Mouse (Mus musculus) heart, postnatal 14 days (tissue): ENCODE results near the gene Hdgfl3. TPM values are rescaled to one million over a fixed set of nuclear protein-coding genes. Genes with fewer than 3 reads are reported as not detected.
A peak's percentile ranks its signal among the peaks of the same experiment; 100 is the strongest.

Source experiments
- DNase-seq, 2 experiments: peaks; one replicate each; pipeline ENCODE4 v3.0.0; 2021 to 2022
- intact Hi-C: fragments of 180-260 bp; cut with DNase I; formaldehyde crosslinking; loops from one replicate; pipeline ENCODE4 v1.15.1; 2025
- total RNA-seq, 2 experiments: library from RNA; stranded (reverse); gene quantifications; 2 replicates each; pipeline ENCODE4 v1.2.3; 2021

Gene Hdgfl3
- total RNA-seq, 2 experiments from 2014 or later, result 8.3 to 9.5 TPM

DNA sequence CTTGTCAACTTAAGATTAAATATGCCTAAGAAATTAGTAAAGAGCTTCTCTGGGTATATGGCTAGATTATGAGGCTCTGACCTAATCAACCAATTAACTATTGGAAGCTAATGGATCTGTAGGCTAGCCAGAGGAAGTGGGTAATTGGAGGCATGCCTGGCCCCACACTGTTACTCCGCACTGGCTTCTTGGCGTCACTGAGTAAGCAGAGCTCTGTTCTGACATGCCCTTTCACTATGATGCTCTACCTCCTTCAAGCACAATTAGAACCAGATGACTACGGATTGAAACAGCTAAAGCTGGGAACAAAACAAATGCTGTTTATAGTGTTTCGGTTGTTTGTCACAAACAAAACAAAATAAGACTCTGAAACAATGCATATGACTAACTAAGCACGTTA lies 16.0 kb downstream of the Hdgfl3 start:
- DNase-seq, result no peak
- intact Hi-C loops, result no loop called here

DNA sequence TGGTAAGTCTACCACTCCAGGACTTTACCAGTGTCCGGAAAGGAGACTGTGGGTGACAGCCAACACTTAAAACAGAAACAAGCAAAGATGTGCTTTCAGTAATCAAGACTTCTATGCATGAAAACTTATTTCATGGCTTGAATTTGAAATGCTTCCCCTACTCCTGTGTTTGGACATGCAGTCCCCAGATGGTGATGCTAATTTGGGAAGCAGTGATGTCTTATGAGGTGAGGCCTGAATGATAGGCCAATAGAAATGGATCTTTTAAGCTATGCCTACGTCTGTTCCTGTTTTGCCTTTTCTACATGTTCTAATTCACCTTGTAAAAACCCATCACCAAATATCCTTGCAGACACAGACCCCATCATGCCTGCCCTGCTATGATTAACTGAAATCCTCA lies 29.3 kb downstream of the Hdgfl3 start:
- intact Hi-C loops, result no loop called here
- no peak for DNase-seq

DNA sequence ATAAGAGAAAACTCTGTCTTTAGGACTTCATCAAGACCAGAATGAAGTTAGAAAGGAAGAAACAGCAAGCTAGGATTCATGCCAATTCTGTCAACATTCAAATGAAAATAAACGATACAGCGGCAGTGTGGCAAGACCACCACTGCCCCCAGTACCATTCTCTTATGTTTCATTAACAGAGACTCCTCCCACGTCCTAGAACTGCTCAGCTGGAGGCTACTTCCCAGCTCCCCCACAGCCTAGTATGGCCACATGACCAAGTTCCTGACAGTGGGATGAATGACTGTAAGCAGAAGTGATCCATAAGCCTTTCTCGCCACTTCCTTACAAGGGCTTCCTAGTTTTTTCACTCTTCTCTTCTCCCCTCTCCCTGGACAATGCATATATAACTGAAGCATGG lies 30.2 kb downstream of the Hdgfl3 start:
- no peak for DNase-seq
- intact Hi-C loops, result no loop called here

DNA sequence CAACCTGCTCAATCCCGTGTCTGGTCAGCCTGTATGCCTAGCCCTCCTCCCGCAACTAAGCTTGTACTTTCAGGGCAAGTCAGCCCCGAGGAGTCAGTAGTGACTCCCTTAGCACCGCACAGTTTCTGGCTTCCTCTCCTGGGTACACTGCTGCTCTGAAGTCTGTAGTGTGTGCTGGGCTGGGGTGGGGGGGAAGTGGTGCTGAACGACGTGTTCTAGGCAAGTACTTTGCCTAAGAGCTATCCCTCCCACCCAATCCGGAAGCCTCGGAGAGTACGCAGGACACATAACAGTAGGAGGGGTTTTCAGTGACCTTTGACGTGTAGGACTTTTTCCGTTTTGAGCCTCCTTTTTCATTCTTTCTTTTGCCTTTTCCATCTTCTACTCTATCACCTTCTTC lies 34.9 kb downstream of the Hdgfl3 start:
- intact Hi-C loops, result no loop called here
- no peak for DNase-seq

DNA sequence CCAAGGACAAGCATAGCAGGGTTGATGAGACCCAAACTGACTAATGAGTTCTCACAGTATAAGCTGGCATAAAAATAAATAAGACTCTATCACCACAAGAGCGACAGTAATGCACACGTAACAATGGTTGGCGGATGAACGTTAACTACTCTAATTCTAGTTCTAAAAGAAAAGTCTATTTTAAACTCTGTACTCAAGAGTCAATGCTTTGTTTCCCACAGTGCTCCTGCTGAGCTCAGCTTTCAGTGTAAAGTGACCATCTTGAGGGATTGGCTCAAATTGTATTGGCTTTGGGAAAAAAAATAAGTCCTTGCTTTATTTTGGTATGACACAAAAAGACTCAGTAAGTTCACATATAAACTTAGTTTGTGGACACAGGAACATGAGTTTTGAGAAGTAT lies 49.1 kb downstream of the Hdgfl3 start:
- DNase-seq, result no peak
- intact Hi-C loops, result no loop called here

DNA sequence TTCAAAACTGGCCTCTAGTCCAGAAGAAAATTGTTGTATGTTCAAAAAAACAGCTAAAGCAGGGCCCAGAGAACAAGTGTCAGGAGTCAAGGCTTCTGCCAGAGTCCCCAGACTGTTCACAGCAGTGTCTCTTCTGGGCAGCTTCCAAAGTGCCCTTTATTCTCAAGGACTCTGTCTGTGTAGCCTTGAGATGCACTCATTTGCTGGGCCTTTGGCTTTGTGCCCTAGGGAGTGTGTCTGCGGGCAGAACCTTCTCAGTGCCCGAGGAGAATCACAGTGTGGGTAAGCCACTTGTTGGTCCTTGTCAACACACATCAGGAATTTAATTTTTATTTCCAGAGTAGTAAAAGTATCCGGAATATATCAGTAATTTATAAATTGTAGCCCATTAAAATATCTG lies 52.7 kb downstream of the Hdgfl3 start:
- intact Hi-C loops, result no loop called here
- no peak for DNase-seq

DNA sequence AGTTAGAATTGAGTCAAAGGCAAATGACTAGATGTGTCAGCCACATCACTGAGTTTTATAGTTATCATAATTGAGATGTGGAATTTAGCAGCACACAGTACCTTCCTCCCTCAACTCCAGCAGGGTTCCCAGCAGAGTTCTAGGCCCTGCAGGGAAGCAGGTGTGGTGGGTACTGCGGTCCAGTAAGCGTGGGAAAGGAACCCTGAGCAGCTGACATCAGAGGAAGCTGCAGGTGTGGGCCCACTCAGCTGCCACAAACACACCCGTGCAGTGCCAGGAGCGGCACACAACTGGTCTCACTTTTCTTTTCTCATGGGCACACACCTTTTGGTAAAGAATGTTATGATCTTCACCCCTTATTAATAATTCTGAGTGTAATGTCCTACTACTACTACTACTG lies 53.5 kb downstream of the Hdgfl3 start:
- intact Hi-C loops, result no loop called here
- no peak for DNase-seq

DNA sequence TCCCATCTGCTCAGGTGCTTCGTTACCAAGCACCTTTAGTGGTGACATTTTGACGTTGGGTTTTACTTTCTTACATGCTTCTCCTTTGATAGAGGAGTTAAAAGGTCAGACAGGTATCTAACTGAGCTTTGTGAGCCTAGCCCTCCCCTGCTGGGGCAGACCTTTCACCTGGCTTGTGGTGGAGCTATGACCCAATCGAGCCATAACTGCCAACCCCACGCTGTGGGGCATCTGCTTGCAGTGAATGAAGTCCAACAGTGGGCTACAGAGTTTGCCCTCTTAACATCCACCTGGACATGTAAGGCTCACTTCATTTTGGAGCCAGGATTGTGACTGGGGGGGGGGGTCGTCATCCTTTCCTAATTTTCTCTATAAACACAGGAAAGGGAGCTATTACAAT lies 54.0 kb downstream of the Hdgfl3 start:
- intact Hi-C loops, result no loop called here
- DNase-seq, result no peak

DNA sequence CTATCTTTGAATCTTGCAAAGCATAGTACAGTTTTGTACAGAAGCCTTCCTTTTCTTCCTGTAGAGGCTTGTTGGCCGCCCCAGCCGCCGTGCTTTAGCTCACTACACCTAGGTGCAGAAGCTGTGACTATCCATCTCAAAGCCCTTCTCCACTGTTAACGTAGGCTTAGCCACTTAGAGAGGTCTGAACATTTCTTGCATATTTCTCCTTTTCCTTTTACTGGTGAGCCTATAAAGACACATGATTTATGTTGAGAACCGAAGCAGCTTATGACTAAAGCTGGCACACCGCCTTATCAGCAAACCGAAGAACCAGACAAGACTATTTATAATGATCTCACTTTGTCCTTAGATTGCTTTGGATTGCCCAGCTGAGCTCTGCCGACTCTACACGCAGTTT lies 58.9 kb downstream of the Hdgfl3 start:
- intact Hi-C loops, result no loop called here
- no peak for DNase-seq

DNA sequence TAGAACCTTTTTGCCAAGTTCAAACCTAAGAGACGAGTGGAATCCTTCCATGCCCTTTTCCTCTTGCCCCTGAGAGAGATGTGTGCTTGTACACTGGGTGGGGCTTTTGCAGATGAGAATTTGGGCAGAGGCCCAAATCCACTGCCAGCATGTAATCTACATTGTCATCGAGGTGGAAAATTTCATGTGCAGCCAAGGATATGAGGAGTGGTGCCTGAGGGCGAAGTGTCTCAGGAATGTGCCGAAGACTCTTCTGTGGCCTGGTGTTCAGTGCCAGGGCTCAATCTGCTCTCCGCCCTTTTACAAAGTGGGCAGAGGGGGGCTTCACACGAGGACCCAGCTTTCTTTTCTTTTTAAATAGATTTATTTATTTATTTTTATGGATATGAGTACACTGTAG lies 59.6 kb downstream of the Hdgfl3 start:
- no peak for DNase-seq
- intact Hi-C loops, result no loop called here

DNA sequence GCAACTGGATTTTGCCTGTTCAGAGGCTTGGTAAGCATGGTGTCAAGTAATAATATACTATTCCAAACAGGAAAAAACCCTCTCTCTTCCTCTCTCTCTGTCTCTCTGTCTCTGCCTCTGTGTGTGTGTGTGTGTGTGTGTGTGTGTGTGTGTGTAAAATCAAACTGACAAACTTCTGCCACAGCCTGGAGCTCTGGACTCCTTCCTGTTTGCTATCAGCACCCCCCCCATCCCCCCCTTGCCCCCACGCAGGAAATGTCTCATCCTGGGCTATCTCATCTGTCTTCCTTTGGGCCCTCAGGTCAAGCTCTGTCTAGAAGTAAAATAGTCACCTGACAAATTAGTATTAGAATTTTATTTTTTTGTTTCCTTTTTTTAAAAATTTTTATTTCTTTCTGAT lies 60.5 kb downstream of the Hdgfl3 start:
- intact Hi-C loops, result no loop called here
- DNase-seq, result no peak

DNA sequence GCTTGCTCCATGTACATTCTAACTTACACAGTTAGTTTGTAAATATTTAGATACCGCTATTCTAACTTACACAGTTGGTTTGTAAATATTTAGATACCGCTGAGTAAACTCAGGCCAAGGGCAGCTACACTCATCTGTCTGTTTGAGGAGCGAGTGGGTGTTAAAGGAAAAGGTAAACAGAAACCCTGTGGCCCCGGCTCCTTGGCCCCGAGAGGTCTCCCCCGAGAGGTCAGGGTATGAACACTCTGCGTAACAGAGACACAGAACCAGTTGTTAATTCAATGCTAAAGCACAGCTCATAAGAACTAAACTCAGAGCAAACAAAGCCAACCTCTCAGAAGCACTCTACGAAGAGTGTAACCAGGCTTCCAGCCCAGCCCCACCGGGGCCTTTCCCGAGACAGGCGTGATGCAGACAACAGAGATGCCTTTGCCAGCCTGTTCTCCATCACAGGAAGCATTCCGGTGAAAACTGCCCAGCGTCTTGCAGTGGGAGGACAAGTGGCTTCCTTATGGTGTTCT lies 61.7 kb downstream of the Hdgfl3 start:
- no peak for DNase-seq
- intact Hi-C loops, result no loop called here

DNA sequence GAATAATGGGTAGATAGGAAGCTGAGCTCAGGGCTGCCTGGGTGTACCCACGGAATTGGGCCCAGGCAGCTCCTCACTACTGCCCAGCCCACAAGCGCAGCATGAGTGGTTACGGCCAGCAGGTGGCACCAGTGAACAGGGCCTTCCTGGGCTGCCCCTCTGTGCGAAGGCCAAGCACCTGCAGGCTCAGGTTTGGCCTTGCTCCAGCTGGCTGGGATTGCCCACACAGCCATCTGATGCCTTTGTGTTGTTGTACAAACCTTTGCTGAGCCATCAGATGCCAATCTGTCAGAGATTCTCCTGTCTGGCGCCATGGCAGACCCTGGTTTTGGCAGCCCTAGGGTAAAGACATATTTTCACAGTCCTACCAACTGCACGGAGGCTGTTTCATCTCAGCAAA lies 66.1 kb downstream of the Hdgfl3 start:
- DNase-seq, result peak; percentile 73 to 82
- intact Hi-C loops, result loop anchor here (5.0 kb wide), 4 partner anchors 64 to 249 kb away; partner anchors contain the start of genes 3110040N11Rik and Hdgfl3

DNA sequence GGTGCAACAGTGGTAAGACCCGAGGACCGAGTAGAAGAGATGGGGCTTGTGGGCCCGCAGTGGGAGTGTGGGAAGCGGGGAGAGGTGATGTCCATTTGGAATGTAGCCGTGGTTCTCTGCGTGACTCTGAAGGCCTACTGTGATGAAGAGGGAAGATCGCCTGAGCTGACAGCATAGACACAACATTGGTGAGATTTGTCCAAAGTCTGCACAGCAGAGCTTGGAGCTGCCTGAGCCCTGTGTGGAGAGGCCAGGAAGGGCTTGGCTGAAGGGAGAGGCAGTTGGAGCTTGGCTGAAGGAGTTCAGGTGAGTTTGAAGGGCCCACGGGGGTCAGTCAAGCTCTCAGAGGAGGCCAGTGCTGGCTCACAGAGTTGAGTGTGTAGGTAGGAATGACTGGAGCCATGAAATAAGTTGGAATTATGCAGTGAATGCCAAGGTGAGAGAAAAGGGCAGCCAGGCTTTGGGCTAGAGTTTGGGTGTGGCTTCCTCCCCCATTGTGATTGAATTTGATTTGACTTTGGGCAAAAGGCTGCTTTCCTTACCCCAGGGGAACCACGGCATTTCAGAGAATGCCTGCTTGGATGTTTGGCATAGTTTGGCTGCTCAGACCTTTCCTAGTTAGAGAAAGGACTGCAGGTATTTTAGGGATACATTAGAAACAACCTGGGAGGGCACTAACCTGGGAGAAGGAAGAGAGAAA lies 66.9 kb downstream of the Hdgfl3 start:
- no peak for DNase-seq
- intact Hi-C loops, result loop anchor here (5.0 kb wide), 4 partner anchors 65 to 250 kb away; partner anchors contain the start of genes 3110040N11Rik and Hdgfl3

DNA sequence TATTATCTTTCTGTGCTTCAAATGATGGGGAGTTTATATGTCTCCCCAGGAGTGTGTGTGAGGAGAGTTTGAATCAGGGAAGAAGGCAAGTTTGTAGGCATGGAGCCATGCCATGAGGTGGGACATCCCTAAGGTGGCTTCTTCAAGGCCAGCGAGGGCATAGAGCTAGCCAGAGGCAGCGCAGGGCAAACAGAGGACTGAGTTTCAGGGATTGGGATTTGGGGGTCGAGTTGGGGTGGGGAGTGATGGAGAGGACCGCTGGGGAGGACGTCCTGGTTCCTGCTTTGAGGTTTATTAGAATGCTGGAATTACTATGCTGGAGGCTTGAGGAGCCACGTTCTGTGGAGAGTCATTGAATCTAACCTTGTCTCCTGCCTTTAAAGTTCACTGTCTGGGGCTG lies 68.3 kb downstream of the Hdgfl3 start:
- intact Hi-C loops, result loop anchor here (5.0 kb wide), 4 partner anchors 66 to 251 kb away; partner anchors contain the start of genes 3110040N11Rik and Hdgfl3
- no peak for DNase-seq

DNA sequence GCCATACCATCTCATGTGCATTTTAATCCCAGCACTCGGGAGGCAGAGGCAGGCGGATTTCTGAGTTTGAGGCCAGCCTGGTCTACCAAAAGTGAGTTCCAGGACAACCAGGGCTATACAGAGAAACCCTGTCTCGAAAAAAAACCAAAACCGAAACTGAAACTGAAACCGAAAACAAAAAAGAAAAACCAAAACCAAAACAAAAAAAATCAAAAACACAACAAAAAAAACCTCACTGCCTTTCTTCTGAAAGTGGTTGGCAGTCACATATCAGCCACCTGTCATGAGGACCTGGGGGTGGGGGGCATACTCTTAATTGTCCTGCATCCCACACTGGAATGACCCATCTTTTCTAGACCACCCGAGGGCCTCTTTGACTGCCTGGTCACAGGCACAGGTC lies 69.7 kb downstream of the Hdgfl3 start:
- intact Hi-C loops, result no loop called here
- DNase-seq, result no peak

DNA sequence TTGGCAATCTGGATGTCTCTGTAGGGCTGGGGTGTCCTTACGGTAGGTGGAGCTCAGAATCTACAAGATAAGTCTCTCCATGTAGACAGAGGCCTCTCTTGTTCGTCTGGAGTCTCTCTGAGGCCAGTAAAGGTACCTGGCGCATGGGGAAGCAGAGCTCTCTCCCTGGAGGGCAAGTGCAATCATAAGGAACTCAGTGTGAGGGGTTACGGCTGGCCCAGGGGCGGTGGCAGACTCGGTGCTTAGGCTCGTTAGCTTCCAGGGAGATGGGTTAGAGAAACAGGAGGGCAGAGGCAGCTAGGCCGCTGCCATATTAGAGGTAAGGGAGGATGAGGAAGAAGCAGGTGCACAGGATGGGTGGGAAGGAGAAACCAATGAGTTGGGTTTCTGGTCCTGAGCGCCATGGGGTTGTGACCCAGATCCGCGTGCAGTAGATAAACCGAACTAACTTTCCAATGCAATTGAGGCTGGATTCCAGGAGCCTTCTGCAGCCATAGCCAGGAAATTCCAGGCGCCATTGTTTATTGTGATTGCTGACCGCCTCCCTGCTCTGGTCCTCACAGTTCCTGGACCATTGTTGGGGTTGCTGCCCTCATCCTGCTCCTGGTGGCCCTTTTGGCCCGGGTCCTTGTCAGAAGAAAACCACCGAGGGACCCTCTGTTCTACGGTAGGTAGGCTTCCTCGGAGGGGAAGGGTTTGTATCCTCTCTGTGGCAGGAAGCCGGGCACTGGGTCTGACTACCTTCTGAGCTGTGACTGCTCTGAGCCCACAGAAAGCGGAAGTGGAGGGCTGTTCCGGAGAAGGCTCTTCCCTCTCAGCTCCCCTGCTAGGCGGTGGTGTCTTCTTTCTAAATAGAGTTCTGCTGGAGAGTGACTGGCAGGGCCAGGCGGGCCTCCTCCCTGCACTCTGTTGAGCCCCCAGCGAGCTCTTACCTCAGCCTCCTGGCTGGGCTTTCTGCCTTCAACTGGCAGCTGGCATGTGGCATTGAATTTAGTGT lies 71.4 kb downstream of the Hdgfl3 start:
- DNase-seq, result peak; percentile 35
- intact Hi-C loops, result no loop called here

DNA sequence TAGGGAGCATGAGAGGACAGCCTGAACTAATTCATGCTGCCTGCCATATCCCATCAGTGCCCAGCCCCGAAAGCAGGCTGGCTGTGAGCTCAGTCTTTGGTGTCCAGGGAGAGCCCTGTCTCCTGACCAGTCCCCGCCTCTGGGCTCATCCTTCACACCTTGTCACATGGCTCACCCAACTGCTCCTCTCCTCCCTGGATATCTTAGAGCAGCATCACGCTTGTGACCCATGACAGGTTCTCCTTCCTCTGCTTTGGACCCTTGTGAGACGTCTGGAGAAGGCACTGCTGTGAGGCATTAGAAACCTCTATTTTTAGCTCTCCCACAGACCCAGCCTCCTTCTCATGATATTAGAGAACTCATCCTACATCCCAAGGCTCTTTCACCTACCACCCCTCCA lies 72.4 kb downstream of the Hdgfl3 start:
- DNase-seq, result no peak
- intact Hi-C loops, result no loop called here

DNA sequence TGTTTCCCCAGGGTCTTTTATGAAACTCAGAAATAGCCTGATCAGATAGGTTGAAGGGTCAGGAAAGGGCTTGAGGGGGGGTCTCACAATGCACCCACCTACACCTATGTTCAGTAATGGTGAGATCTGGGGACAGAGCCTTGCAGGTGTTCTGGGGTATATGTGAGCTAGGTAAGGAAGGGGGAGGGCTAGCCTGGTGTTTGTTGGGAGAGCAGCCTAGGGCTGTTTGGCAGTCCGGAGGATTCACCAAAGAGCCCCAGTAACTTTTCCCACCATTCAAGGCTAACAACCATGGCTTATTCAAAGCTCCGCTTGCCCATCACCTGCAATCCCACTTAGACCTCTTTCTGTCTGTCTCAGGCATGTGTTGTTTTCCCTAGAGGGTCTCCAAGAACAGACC lies 72.8 kb downstream of the Hdgfl3 start:
- no peak for DNase-seq
- intact Hi-C loops, result no loop called here

DNA sequence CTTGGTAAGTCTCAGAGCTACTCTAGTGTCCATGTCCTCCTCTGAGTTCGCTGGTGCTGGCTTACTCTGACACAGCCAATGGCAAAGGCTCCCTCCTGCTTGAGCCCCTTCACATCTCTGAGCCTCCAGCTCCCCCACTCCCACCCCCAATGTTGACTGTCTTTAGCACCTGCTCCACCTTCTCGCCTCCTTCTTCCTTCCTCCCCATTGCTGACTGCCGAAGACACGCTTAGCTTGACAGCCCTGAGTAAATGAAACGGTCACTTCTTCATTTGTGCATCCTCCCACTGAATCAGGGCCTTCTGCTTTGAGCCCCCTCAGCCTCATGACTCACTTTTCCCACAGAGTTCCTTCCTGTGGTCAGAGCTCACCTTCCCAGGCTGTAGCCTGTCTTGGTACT lies 73.3 kb downstream of the Hdgfl3 start:
- intact Hi-C loops, result no loop called here
- no peak for DNase-seq

DNA sequence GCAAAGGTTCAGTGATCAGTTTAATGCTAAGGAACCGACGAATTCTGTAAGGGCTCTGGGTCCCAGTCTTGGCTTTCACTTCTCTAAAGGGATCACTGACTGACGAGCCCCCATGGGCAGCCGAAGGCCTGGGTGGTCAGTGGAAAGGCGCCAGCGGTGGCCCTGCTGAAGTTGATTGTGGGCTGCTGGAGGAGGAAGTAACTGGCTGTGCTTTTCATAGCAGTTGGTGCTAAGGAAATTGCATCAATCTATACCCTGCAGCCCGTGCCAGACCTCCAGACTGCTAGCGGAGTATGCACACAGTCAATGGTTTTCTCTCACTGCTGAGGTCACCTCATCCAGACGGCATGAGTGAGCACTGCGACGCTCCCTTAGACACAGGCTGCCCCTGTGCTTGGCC lies 74.2 kb downstream of the Hdgfl3 start:
- intact Hi-C loops, result no loop called here
- peak; percentile 29 to 47 for DNase-seq
